Mouse (Mus musculus) heart, embryonic 14.5 days (tissue): ENCODE results near the gene Inppl1. TPM values are rescaled to one million over a fixed set of nuclear protein-coding genes. Genes with fewer than 3 reads are reported as not detected.

Experiments
- ATAC-seq: fragments of 200-750 bp; cut with Nextera tagmentation; 2 replicates; pipeline ENCODE4 v1.8.0; 2017; ENCODE audit warnings: low read depth, moderate TSS enrichment; ENCODE audit not compliant: insufficient number of reproducible peaks, insufficient read depth, low FRiP score
- H3K27ac ChIP-seq, 2 experiments: fragments of 200-500 bp in 1 of 2; fragments of 300-500 bp in 1 of 2; sonication (generic) in 1 of 2; replicated peaks in 1 of 2; 2 replicates each; pipeline ENCODE4 v1.5.1; 2012 to 2014; ENCODE audit warnings: low read depth in 2 of 2, low read length in 2 of 2, control low read depth in 1 of 2, mild to moderate bottlenecking in 1 of 2, mixed read lengths in 1 of 2; ENCODE audit not compliant: control insufficient read depth in 1 of 2, insufficient read depth in 1 of 2
- H3K27me3 ChIP-seq: fragments of 300-500 bp; sonication (generic); 2 replicates; pipeline ENCODE4 v1.6.1; 2014; ENCODE audit warnings: mild to moderate bottlenecking, low read length, control low read depth; ENCODE audit not compliant: control insufficient read depth, insufficient read depth
- H3K36me3 ChIP-seq: fragments of 300-500 bp; sonication (generic); 2 replicates; pipeline ENCODE4 v1.6.1; 2014; ENCODE audit warnings: mild to moderate bottlenecking, control low read depth, low read length, mixed read lengths; ENCODE audit not compliant: control insufficient read depth, insufficient read depth
- H3K4me1 ChIP-seq, 2 experiments: fragments of 200-500 bp in 1 of 2; fragments of 300-500 bp in 1 of 2; sonication (generic) in 1 of 2; 2 replicates each; pipeline ENCODE4 v1.6.1; 2012 to 2014; ENCODE audit warnings: low read length in 2 of 2, control low read depth in 1 of 2, mixed read lengths in 1 of 2; ENCODE audit not compliant: control insufficient read depth in 2 of 2, insufficient read depth in 2 of 2
- H3K4me2 ChIP-seq: fragments of 300-500 bp; sonication (generic); 2 replicates; pipeline ENCODE4 v1.6.1; 2014; ENCODE audit warnings: mild to moderate bottlenecking, low read length
- H3K4me3 ChIP-seq, 2 experiments: fragments of 200-500 bp in 1 of 2; fragments of 300-500 bp in 1 of 2; sonication (generic) in 1 of 2; 2 replicates each; pipeline ENCODE4 v1.5.1; 2012 to 2014; ENCODE audit warnings: low read length in 2 of 2, mild to moderate bottlenecking in 2 of 2, control low read depth in 1 of 2, low read depth in 1 of 2, moderate library complexity in 1 of 2; ENCODE audit not compliant: control insufficient read depth in 1 of 2, insufficient read depth in 1 of 2
- H3K9ac ChIP-seq: fragments of 300-500 bp; sonication (generic); 2 replicates; pipeline ENCODE4 v1.6.1; 2014; ENCODE audit warnings: mild to moderate bottlenecking, low read length
- H3K9me3 ChIP-seq: fragments of 300-500 bp; sonication (generic); 2 replicates; pipeline ENCODE4 v1.6.1; 2016; ENCODE audit warnings: low read length, control low read depth; ENCODE audit not compliant: control insufficient read depth
- WGBS: fragments of 180-500 bp; shearing (Covaris S2); extraction: QIAGEN DNeasy Blood & Tissue Kit; methylation state at CpG from one replicate; pipeline ENCODE4 v1.1.7; 2014; 5-methylcytosine and 5-hydroxymethylcytosine counted together
- polyA plus RNA-seq: library from polyadenylated mRNA; unstranded; fragments of >200 nt; fragmentation: Nextera tagmentation; extraction: Ambion mirVana; gene quantifications from 2 replicates; pipeline ENCODE4 v1.2.1, GENCODE M21; 2014

Gene Inppl1
- polyA plus RNA-seq, 1 experiment from 2014 or later, result 34.9 TPM

DNA sequence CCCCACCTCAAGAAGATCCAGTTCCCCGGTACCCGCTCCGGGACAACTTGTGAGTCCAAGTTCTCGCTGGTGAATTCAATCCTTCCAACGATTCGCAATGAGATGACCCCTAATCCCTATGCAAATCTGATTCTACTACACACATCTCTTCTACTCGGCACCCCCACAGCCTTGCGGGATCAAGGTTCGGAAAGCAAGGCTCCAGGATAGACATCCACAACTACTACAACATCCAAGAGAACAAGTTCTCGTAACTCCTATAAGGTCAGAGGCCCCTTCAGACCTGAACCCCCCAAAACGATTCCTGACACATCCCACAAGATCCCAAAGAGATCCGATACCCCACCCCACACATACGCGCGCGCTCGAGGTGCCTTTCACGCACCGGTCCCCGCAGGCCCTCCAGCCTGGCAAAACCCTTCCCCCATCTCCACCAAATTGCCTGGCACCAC is 849 bp downstream of the Inppl1 start:
- H3K27me3 ChIP-seq, result no peaks in the 10 kb centered on the region
- ATAC-seq, result no peak
- peaks cover 23% of the 10 kb centered on the region for H3K36me3 ChIP-seq
- H3K27ac ChIP-seq, result peak overlapping the region; percentile 89 to 98
- H3K9ac ChIP-seq, result peak overlapping the region; percentile 99
- H3K4me2 ChIP-seq, result peak overlapping the region; percentile 89
- H3K4me1 ChIP-seq, result peaks cover 18 to 27% of the 10 kb centered on the region in 2 experiments
- H3K9me3 ChIP-seq, result no peaks in the 10 kb centered on the region
- H3K4me3 ChIP-seq, result peak overlapping the region; percentile 68 to 94
- under 1% methylated on average over 20 of the region's 20 CpGs for WGBS

DNA sequence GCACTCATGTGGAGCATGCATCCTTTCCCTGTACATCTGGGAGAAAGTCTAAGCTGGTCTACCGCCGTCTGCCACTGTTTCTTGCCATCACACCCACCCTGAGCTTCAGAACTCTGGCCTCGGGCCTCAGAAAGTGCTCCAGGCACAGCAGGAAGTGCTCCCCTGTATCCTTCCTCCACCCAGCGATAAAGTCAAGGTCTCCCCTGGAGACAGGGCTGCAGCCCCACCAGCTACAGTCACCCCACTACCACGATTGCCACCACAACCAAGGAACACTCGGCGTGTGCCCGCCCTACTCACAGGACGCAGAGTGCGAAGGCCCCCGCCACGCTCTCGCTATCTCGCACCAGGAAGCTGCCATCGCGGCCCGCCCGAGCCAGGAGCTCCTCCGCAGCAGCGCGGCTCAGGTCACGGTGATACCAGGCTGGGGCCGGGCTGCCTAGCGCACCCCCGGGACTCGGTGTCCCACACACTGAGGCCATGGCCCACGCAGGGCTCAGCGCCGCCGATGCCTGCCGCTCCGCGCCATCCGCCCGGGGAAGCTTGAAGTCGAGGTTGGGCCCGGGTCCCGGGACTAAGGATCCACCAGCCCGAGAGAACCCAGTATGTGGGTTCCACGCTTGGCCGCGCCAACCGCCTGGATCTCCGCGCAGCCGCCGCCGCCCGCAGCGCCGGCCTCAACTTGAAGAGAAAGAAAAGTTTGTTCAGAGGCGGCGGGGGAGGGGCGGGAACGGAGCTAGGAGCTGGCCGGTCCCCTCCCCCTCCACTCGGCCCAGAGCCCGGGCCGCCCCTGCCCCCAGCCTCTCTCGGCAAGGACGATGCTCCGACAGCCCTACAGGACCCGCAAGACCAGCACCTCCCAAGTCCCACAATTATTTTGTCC is 1.5 kb downstream of the Inppl1 start:
- ATAC-seq, result peak; percentile 45; the same call in 1 of the 2 replicates
- H3K36me3 ChIP-seq, result peaks cover 30% of the 10 kb centered on the region
- whole genome bisulfite sequencing, result under 1% methylated on average over 63 of the region's 63 CpGs
- peak overlapping the region; percentile 99 for H3K9ac ChIP-seq
- H3K4me2 ChIP-seq, result peak overlapping the region; percentile 89
- H3K4me3 ChIP-seq, result peak overlapping the region; percentile 68 to 94
- H3K27ac ChIP-seq, result peak overlapping the region; percentile 89 to 98
- no peaks in the 10 kb centered on the region for H3K27me3 ChIP-seq
- no peaks in the 10 kb centered on the region for H3K9me3 ChIP-seq
- peaks cover 18 to 27% of the 10 kb centered on the region in 2 experiments for H3K4me1 ChIP-seq

- peak overlapping the region; percentile 99 for H3K9ac ChIP-seq
- no peaks in the 10 kb centered on the region for H3K9me3 ChIP-seq
- WGBS, result 40% methylated on average over 5 of the region's 5 CpGs
- peak overlapping the region; percentile 89 for H3K4me2 ChIP-seq
- peaks cover 18 to 27% of the 10 kb centered on the region in 2 experiments for H3K4me1 ChIP-seq
- no peaks in the 10 kb centered on the region for H3K27me3 ChIP-seq
- H3K4me3 ChIP-seq, result peak overlapping the region; percentile 68 to 94
- peaks cover 39% of the 10 kb centered on the region for H3K36me3 ChIP-seq
- peak overlapping the region; percentile 89 to 98; a peak in 3 of 4 replicates for H3K27ac ChIP-seq
- no peak for ATAC-seq
Observed at GRCm38 (mm10) chr7:101835457-101836109, 2.4 kb downstream of the Inppl1 start.

GRCm38 (mm10) chr7:101834903-101835302 is 3.1 kb downstream of the Inppl1 start:
- Histone ChIP-seq H3K9ac (peak overlapping the region; percentile 99; the same call in 1 of the 2 replicates), H3K4me3 (peak overlapping the region in 1 of 2 experiments; percentile 94; a peak in 1 of 4 replicates), H3K4me1 (peaks cover 18 to 27% of the 10 kb centered on the region in 2 experiments), H3K9me3 (no peaks in the 10 kb centered on the region), H3K36me3 (peaks cover 46% of the 10 kb centered on the region), H3K27me3 (no peaks in the 10 kb centered on the region), H3K4me2 (peak overlapping the region; percentile 89), H3K27ac (0 out of 4 replicates have a peak overlapping the region, but pooled peaks of 1 of the 2 experiments have one; percentile 49)
- no peak for ATAC-seq
- WGBS, result 33% methylated on average over 3 of the region's 3 CpGs

DNA sequence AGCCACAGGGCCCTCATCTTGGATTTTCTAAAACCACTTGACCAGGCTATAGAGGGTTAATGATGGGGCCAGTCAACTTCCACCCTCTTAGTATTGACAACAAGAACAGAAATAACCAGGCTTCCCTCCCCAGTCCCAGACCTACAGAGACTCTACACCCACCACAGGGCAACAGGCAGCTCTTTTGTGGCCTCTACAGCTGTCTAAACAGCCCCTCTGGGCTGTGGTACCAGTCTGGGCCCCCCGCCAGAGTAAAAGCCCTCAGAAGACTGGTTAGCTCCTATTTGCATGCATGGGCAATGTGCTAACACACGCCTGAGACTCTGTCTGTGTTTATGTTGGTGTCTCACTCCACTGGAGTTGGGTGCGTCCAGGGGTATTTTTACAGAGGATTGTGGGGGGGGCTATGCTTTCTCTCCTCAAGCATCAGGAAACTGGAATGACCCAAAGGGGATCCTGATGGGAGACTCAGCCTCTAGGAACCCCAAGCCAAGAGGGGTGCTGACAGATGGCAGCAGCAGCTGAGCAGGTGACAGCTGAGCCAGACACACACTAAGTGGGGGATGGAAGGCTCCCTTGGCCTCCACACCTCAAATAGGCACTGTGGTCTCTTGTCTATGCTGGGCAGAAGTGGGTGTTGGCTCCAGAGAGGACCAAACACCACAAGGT is 4.0 kb downstream of the Inppl1 start:
- no peak overlapping the region for H3K4me3 ChIP-seq
- H3K9ac ChIP-seq, result peak overlapping the region; percentile 42; the same call in 1 of the 2 replicates
- peak overlapping the region in 1 of 2 experiments; percentile 49; a peak in 2 of 4 replicates for H3K27ac ChIP-seq
- peaks cover 49% of the 10 kb centered on the region for H3K36me3 ChIP-seq
- H3K27me3 ChIP-seq, result no peaks in the 10 kb centered on the region
- H3K4me2 ChIP-seq, result peak overlapping the region; percentile 89
- 51% methylated on average over 3 of the region's 3 CpGs for WGBS
- no peaks in the 10 kb centered on the region for H3K9me3 ChIP-seq
- H3K4me1 ChIP-seq, result peaks cover 18 to 27% of the 10 kb centered on the region in 2 experiments
- ATAC-seq, result no peak

DNA sequence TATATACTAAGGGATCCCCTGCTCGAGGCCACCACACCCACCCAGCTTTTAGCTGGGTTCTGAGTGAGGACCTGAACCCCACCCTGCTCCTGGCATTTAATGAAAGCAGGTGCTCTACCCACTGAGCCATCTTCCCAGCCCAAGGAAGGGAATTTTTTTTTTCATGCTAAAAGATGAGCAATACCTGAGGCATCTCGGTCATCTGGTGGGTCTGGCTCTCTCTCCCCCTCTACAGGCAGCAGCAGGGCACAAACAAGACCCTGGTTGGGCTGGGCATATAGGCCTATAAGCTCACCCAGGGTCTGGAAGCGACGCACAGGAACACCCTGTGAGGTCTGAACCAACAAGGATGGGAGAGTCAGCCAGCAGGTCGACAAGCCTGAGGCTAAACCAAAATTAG is 4.7 kb downstream of the Inppl1 start:
- Histone ChIP-seq H3K27me3 (no peaks in the 10 kb centered on the region), H3K36me3 (peaks cover 56% of the 10 kb centered on the region), H3K4me1 (peaks cover 16 to 27% of the 10 kb centered on the region in 2 experiments), H3K9me3 (no peaks in the 10 kb centered on the region), H3K9ac (no peak overlapping the region), H3K4me2 (no peak overlapping the region), H3K27ac (no peak overlapping the region), H3K4me3 (no peak overlapping the region)
- WGBS, result 73% methylated on average over 5 of the region's 5 CpGs
- ATAC-seq, result no peak

DNA sequence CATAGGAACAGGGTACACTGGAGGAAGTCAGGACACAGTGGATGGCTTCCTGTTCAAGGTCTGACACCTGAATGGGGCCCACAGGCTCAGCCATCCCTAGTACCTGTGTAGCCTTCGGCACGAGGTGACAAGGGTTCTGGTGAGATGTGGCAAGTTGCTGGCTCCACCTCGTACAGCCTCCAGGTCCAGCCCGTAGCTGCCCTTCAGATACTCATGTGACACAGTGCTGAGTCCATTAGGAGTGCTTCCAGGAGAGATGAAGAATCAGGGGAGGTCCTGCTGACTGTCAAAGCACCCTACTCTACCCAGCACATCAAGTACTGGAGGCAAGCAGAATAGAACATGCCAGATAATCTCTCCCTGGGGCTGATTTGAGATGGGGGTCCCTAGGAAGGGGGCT is 5.7 kb downstream of the Inppl1 start:
- Histone ChIP-seq H3K27ac (no peak overlapping the region), H3K4me2 (no peak overlapping the region), H3K9ac (no peak overlapping the region), H3K36me3 (peaks cover 66% of the 10 kb centered on the region), H3K4me1 (peaks cover 16 to 27% of the 10 kb centered on the region in 2 experiments), H3K9me3 (no peaks in the 10 kb centered on the region), H3K27me3 (no peaks in the 10 kb centered on the region), H3K4me3 (no peak overlapping the region)
- ATAC-seq, result no peak
- WGBS, result 90% methylated on average over 4 of the region's 4 CpGs
